Mouse (Mus musculus) midbrain, embryonic 11.5 days (tissue): ENCODE measurements around the gene Atg9b. TPM values are rescaled to one million over a fixed set of nuclear protein-coding genes. Genes with fewer than 3 reads are reported as not detected.

ENCODE experiments used
- ATAC-seq: fragments of 200-750 bp; cut with Nextera tagmentation; 2 replicates; pipeline ENCODE4 v1.8.0; 2017; ENCODE audit warnings: moderate TSS enrichment, moderate library complexity; ENCODE audit not compliant: low FRiP score
- DNase-seq: peaks from one replicate; pipeline ENCODE4 v3.0.0; 2015; ENCODE audit warnings: low spot score; ENCODE audit errors: missing footprints
- H3K27ac ChIP-seq: fragments of 300-500 bp; sonication (generic); 2 replicates; pipeline ENCODE4 v1.5.1; 2014; ENCODE audit warnings: low read depth, low read length
- H3K27me3 ChIP-seq: fragments of 300-500 bp; sonication (generic); 2 replicates; pipeline ENCODE4 v1.6.1; 2014; ENCODE audit warnings: mild to moderate bottlenecking, low read length, moderate library complexity, mixed read lengths; ENCODE audit not compliant: control insufficient read depth, insufficient read depth
- H3K36me3 ChIP-seq: fragments of 300-500 bp; sonication (generic); 2 replicates; pipeline ENCODE4 v1.6.1; 2014; ENCODE audit warnings: mild to moderate bottlenecking, low read length, moderate library complexity, mixed read lengths; ENCODE audit not compliant: control insufficient read depth, insufficient read depth
- H3K4me1 ChIP-seq: fragments of 300-500 bp; sonication (generic); 2 replicates; pipeline ENCODE4 v1.6.1; 2014; ENCODE audit warnings: low read length; ENCODE audit not compliant: control insufficient read depth, insufficient read depth
- H3K4me2 ChIP-seq: fragments of 300-500 bp; sonication (generic); 2 replicates; pipeline ENCODE4 v1.6.1; 2014; ENCODE audit warnings: mild to moderate bottlenecking, moderate library complexity
- H3K4me3 ChIP-seq: fragments of 300-500 bp; sonication (generic); 2 replicates; pipeline ENCODE4 v1.5.1; 2014; ENCODE audit warnings: low read depth, low read length
- H3K9ac ChIP-seq: fragments of 300-500 bp; sonication (generic); 2 replicates; pipeline ENCODE4 v1.6.1; 2014; ENCODE audit warnings: low read length
- H3K9me3 ChIP-seq: fragments of 300-500 bp; sonication (generic); 2 replicates; pipeline ENCODE4 v1.6.1; 2016; ENCODE audit warnings: low read length; ENCODE audit not compliant: control insufficient read depth
- WGBS: fragments of 180-500 bp; shearing (Covaris S2); extraction: QIAGEN DNeasy Blood & Tissue Kit; methylation state at CpG from one replicate; pipeline ENCODE4 v1.1.7; 2014; 5-methylcytosine and 5-hydroxymethylcytosine counted together
- polyA plus RNA-seq: library from polyadenylated mRNA; unstranded; fragments of >200 nt; fragmentation: Nextera tagmentation; extraction: Ambion mirVana; gene quantifications from 2 replicates; pipeline ENCODE4 v1.2.1, GENCODE M21; 2014

Atg9b gene
- polyA plus RNA-seq, 1 experiment from 2014 or later, result 0.66 TPM

DNA sequence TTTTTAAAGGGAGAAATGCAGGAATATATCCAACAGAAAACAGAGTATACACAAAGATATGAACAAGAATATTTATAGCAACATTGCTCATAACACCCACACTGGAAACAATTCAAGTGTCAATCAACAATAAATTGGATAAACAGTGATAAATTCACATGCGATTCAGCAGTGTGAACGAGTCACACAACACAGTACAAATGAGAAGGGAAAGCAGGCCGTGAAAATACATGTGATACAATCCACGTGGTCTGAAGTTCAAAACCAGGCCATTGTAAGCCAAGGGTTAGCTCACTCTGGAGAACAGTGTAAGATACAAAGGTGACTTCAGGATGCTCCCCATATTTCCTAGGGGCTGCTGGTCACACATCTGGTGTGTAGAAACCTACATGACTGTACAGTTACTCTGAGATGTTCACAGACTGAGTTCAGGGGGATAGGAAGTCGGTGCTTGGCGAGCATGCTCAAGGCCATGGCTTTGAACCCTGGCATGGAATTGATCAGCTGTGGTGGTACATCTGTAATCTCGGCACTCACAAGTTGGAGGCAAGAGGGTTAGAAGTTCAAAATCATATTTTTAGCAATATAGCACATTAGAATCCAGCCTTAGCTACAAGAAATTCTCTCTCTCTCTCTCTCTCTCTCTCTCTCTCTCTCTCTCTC, 17.1 kb downstream of the Atg9b start:
- Histone ChIP-seq H3K4me1 (no peaks in the 10 kb centered on the region), H3K4me3 (no peak overlapping the region), H3K4me2 (no peak overlapping the region), H3K9ac (no peak overlapping the region), H3K36me3 (no peaks in the 10 kb centered on the region), H3K27ac (no peak overlapping the region), H3K27me3 (no peaks in the 10 kb centered on the region), H3K9me3 (no peaks in the 10 kb centered on the region)
- DNase-seq (no peak), ATAC-seq (no peak)
- WGBS, result 87% methylated on average over 7 of the region's 7 CpGs

DNA sequence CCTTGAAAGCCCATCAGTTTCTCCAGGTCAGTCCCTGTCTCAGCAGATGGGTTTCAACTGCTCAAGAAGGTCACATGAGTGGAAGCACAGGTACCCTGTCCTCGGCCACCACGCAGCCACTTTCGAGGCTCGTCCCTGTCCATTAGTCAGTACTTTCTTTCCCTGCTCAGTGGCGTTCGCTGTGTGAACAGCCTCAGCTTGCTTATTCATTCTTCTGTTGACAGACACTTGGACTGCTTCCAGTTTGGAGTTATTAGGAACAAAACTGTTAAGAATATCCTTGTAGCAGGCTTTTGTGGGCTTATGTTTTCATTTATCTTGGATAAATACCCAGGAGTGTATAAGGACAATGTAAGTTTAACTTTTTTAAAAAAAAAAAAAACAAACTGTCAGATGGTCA, 17.7 kb downstream of the Atg9b start:
- Histone ChIP-seq H3K9ac (no peak overlapping the region), H3K4me1 (no peaks in the 10 kb centered on the region), H3K4me3 (no peak overlapping the region), H3K27me3 (no peaks in the 10 kb centered on the region), H3K9me3 (no peaks in the 10 kb centered on the region), H3K36me3 (no peaks in the 10 kb centered on the region), H3K4me2 (no peak overlapping the region), H3K27ac (no peak overlapping the region)
- WGBS, result 85% methylated on average over 6 of the region's 6 CpGs
- ATAC-seq (no peak), DNase-seq (no peak)

DNA sequence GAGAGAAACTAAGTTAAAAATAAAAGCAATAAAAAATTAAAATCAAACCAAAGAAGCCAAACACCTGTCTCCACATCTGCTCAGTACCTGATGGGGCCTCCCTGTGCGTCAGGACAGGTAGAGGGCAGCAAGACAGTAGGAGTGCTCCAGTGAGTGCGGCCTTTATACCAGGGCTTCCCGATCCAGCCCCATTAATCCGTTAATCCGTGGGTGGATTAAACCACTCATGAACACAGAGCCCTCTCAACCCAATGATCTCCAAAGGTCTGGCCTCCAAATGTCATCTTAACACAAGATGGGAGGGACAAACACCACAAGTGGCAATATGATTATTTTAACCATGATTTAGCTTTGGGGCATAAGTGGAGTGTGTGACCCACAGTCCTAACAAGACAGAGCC, 18.1 kb downstream of the Atg9b start:
- 65% methylated on average over 5 of the region's 5 CpGs for WGBS

DNA sequence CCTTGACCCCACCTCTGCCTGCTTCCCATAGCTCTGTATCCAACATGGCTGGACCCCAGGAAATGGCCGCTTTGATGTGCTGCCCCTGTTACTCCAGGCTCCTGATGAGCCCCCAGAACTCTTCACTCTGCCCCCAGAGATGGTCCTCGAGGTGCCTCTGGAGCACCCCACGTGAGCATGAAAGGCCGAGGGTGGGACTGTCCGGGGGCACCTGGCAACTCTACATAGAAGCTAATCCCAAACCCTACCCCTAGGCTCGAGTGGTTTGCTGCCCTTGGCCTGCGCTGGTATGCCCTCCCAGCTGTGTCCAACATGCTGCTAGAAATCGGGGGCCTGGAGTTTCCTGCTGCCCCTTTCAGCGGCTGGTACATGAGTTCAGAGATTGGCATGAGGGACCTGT, 22.2 kb downstream of the Atg9b start:
- 84% methylated on average over 9 of the region's 9 CpGs for WGBS
- Histone ChIP-seq H3K4me2 (no peak overlapping the region), H3K27ac (no peak overlapping the region), H3K4me3 (no peak overlapping the region), H3K9me3 (no peaks in the 10 kb centered on the region), H3K4me1 (no peaks in the 10 kb centered on the region), H3K27me3 (no peaks in the 10 kb centered on the region), H3K36me3 (no peaks in the 10 kb centered on the region), H3K9ac (no peak overlapping the region)
- ATAC-seq, result no peak
- DNase-seq, result no peak

More for the DNA sequence above, 18.1 kb downstream of the Atg9b start:
- Histone ChIP-seq H3K4me3 (no peak overlapping the region), H3K27me3 (no peaks in the 10 kb centered on the region), H3K4me1 (no peaks in the 10 kb centered on the region), H3K9ac (no peak overlapping the region), H3K9me3 (no peaks in the 10 kb centered on the region), H3K4me2 (no peak overlapping the region), H3K27ac (no peak overlapping the region), H3K36me3 (no peaks in the 10 kb centered on the region)
- ATAC-seq (no peak), DNase-seq (no peak)

DNA sequence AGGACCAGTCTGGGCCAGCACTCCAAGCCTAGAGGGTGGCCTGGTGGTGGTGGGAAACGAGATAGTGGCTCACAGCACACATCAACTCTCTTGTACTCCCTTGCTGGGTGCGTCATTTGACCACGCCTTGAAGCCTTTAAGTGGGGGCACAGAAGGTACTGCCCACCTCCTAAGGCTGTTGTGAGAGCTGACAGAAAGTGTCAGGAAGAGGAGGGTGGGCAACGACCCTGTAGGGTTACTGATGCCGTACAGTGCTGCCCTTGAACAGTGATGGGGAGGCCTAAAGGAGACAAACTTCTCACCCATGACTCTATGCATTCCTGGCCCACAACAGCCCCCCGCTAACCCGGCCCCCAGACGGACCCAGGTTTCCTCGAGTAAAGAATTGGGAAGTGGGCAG, 25.5 kb downstream of the Atg9b start:
- Histone ChIP-seq H3K4me1 (no peaks in the 10 kb centered on the region; the same call in 1 of the 2 replicates), H3K36me3 (no peaks in the 10 kb centered on the region), H3K9ac (no peak overlapping the region), H3K9me3 (no peaks in the 10 kb centered on the region), H3K4me3 (no peak overlapping the region), H3K4me2 (no peak overlapping the region), H3K27me3 (no peaks in the 10 kb centered on the region), H3K27ac (no peak overlapping the region)
- ATAC-seq (no peak), DNase-seq (no peak)
- 85% methylated on average over 9 of the region's 9 CpGs for WGBS

DNA sequence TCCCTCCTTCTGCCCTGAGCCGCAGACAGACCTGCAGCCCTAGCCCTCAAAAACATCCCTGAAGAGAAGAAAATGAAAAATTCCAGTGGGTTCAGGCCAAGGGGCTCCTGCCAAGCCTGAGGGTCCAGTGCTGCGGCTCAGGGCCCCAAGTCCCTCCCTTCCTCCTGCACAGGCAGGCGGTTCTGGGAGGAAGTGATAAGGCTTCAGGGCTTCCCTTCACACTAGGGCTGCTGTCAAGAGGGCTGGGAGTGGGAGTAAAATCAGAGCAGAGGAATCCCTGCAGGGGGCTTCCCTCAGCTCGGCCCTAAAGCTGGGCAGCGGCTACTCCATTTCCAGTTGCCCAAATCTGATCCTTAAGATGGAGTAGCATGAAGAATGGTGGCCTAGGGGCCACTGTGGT, 26.4 kb downstream of the Atg9b start:
- no peaks in the 10 kb centered on the region for H3K36me3 ChIP-seq
- DNase-seq (no peak), ATAC-seq (no peak)
- no peaks in the 10 kb centered on the region; the same call in 1 of the 2 replicates for H3K4me1 ChIP-seq
- WGBS, result 50% methylated on average over 5 of the region's 5 CpGs
- no peak overlapping the region for H3K9ac ChIP-seq
- no peaks in the 10 kb centered on the region for H3K27me3 ChIP-seq
- no peak overlapping the region for H3K4me2 ChIP-seq
- H3K27ac ChIP-seq, result no peak overlapping the region
- no peaks in the 10 kb centered on the region for H3K9me3 ChIP-seq
- H3K4me3 ChIP-seq, result no peak overlapping the region

DNA sequence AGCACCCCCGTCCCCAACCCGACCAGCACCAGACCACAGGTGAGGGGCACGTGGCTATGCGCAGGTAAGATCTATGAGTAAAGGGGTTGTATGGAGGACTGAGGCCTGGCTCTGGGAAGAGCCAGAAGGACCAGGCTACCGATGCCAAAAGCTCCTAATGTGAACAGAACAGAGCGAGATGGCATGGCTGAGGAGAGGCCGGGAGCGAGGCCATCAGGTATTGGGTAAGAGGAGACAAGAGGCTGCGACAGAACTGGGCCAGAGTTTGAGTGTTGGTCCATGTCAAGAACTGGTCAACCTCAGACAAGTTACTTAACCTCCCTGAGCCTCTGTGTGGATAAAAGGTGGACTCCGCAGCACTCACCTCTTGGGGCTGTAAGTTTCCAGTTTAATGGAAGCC, 27.0 kb downstream of the Atg9b start:
- Histone ChIP-seq H3K27me3 (no peaks in the 10 kb centered on the region), H3K9ac (no peak overlapping the region), H3K4me2 (no peak overlapping the region), H3K36me3 (no peaks in the 10 kb centered on the region), H3K4me3 (no peak overlapping the region), H3K9me3 (no peaks in the 10 kb centered on the region), H3K27ac (no peak overlapping the region), H3K4me1 (no peaks in the 10 kb centered on the region; the same call in 1 of the 2 replicates)
- DNase-seq, result no peak
- no peak for ATAC-seq
- WGBS, result 83% methylated on average over 10 of the region's 10 CpGs

DNA sequence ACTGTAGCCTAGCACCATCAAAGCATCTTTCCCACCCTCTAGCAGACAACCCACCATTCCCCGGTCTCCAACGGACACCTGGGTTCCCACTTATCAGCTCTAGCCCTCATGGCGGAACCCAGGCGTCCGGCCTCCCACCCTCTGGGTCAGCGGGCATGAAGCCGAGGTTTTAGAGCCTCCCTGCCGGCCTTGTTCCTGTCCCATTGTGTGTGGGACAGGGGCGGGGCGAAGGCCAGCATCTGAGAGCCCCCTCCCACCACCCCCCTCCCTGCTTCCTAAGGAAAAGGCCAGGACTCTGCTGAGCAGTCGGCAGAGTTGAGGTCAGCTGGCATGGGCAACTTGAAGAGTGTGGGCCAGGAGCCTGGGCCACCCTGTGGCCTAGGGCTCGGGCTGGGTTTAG, 27.4 kb downstream of the Atg9b start, which contains the start of gene Nos3:
Gene Nos3, plus strand, starts transcription at position 303 of the 400 bp plus-strand sequence.
- Histone ChIP-seq H3K36me3 (no peaks in the 10 kb centered on the region), H3K4me2 (no peak within 1 kb of the TSS), H3K27me3 (no peaks in the 10 kb centered on the region), H3K27ac (no peak within 1 kb of the TSS), H3K9ac (no peak within 1 kb of the TSS), H3K4me1 (no peaks in the 10 kb centered on the region; the same call in 1 of the 2 replicates), H3K9me3 (no peaks in the 10 kb centered on the region), H3K4me3 (no peak within 1 kb of the TSS)
- no peak for ATAC-seq
- WGBS, result 32% methylated on average over 12 of the region's 12 CpGs
- no peak for DNase-seq

DNA sequence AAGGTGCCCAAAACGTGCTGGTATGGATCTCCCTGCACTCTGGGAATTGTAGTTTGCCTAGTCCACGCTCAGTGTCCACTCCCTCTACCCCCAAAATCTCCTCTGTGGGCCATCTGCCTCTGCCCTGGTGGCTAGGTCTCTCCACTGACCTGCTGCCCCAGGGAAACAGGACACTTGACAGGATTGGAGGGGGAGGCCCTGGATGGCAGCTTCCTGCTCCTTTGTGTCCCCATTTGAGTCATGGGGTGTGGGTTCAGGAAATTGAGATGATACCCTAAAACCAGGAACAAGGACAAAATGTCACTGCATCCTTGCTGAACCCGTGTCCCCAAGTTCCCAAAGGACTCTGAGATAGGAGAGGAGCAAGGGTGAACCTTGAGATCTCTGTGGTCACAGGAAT, 27.9 kb downstream of the Atg9b start:
- Histone ChIP-seq H3K9ac (no peak overlapping the region), H3K36me3 (no peaks in the 10 kb centered on the region), H3K27me3 (no peaks in the 10 kb centered on the region), H3K4me2 (no peak overlapping the region), H3K27ac (no peak overlapping the region), H3K4me1 (no peaks in the 10 kb centered on the region; the same call in 1 of the 2 replicates), H3K9me3 (no peaks in the 10 kb centered on the region), H3K4me3 (no peak overlapping the region)
- WGBS, result 62% methylated on average over 3 of the region's 3 CpGs
- DNase-seq, result no peak
- ATAC-seq, result no peak
